Mouse (Mus musculus) MEL (cell line): Measurements from ENCODE around the gene Eif2s1. TPM values are rescaled to one million over a fixed set of nuclear protein-coding genes. Genes with fewer than 3 reads are reported as not detected.

ENCODE experiments used
- DNase-seq: peaks from one replicate; pipeline ENCODE4 v3.0.0; 2011; ENCODE audit warnings: low read depth, low spot score
- H3K27ac ChIP-seq: 2 replicates; pipeline ENCODE4 v1.5.1; 2012; ENCODE audit warnings: low read depth, mild to moderate bottlenecking, control low read depth, low read length, moderate library complexity; ENCODE audit not compliant: control insufficient read depth
- H3K27me3 ChIP-seq, 2 experiments: fragments of 150-350 bp in 1 of 2; sonication (generic) in 1 of 2; 2 replicates each; pipeline ENCODE4 v1.6.1; 2012; ENCODE audit warnings: low read length in 2 of 2, mild to moderate bottlenecking in 2 of 2, improper control_type of control experiment in 1 of 2, moderate library complexity in 1 of 2; ENCODE audit not compliant: insufficient read depth in 2 of 2, control insufficient read depth in 1 of 2
- H3K36me3 ChIP-seq, 2 experiments: 2 replicates each; pipeline ENCODE4 v1.6.1; 2012 to 2014; ENCODE audit warnings: low read length in 2 of 2, improper control_type of control experiment in 1 of 2, inconsistent platforms in 1 of 2, mild to moderate bottlenecking in 1 of 2; ENCODE audit not compliant: insufficient read depth in 2 of 2, control insufficient read depth in 1 of 2
- H3K4me1 ChIP-seq, 2 experiments: fragments of 150-350 bp in 1 of 2; sonication (generic) in 1 of 2; 2 replicates each; pipeline ENCODE4 v1.6.1; 2012; ENCODE audit warnings: low read length in 2 of 2, improper control_type of control experiment in 1 of 2, mild to moderate bottlenecking in 1 of 2; ENCODE audit not compliant: insufficient read depth in 2 of 2, control insufficient read depth in 1 of 2
- H3K4me3 ChIP-seq, 2 experiments: fragments of 150-350 bp in 1 of 2; sonication (generic) in 1 of 2; 2 replicates each; pipeline ENCODE4 v1.5.1; 2012; ENCODE audit warnings: low read depth in 2 of 2, low read length in 2 of 2, mild to moderate bottlenecking in 2 of 2, moderate library complexity in 2 of 2, control low read depth in 1 of 2, improper control_type of control experiment in 1 of 2; ENCODE audit not compliant: control insufficient read depth in 1 of 2, insufficient read depth in 1 of 2
- H3K79me2 ChIP-seq: 2 replicates; pipeline ENCODE4 v1.6.1; 2012; ENCODE audit warnings: mild to moderate bottlenecking, low read length, moderate library complexity; ENCODE audit not compliant: control insufficient read depth, poor library complexity, insufficient read depth
- H3K9ac ChIP-seq: 2 replicates; pipeline ENCODE4 v1.6.1; 2012; ENCODE audit warnings: low read depth, mild to moderate bottlenecking, control low read depth, low read length, moderate library complexity; ENCODE audit not compliant: control insufficient read depth, poor library complexity, severe bottlenecking
- H3K9me3 ChIP-seq: fragments of 150-350 bp; sonication (generic); replicated peaks from 2 replicates; pipeline ENCODE4 v1.6.1; 2012; ENCODE audit warnings: mild to moderate bottlenecking, low read length, improper control_type of control experiment, moderate library complexity; ENCODE audit not compliant: insufficient read depth
- CHD1 ChIP-seq: IDR thresholded peaks from 2 replicates; pipeline ENCODE4 v1.6.1; 2012; ENCODE audit warnings: low read depth, mild to moderate bottlenecking, inconsistent platforms, low read length, improper control_type of control experiment
- ETS1 ChIP-seq: IDR thresholded peaks from 2 replicates; pipeline ENCODE4 v1.6.1; 2012; ENCODE audit warnings: low read depth, mild to moderate bottlenecking, inconsistent platforms, low read length, improper control_type of control experiment, moderate library complexity
- GABPA ChIP-seq: IDR thresholded peaks from 2 replicates; pipeline ENCODE4 v1.6.1; 2012; ENCODE audit warnings: low read depth, mild to moderate bottlenecking, inconsistent platforms, low read length, improper control_type of control experiment, moderate library complexity
- HCFC1 ChIP-seq: IDR thresholded peaks from 2 replicates; pipeline ENCODE4 v1.6.1; 2012; ENCODE audit warnings: low read depth, mild to moderate bottlenecking, inconsistent platforms, low read length, improper control_type of control experiment, moderate library complexity
- JUND ChIP-seq: IDR thresholded peaks from 2 replicates; pipeline ENCODE4 v1.6.1; 2011; ENCODE audit warnings: low read depth, mild to moderate bottlenecking, improper control_type of control experiment, low read length
- KAT2A ChIP-seq: conservative IDR thresholded peaks from 2 replicates; pipeline ENCODE4 v1.6.1; 2012; ENCODE audit warnings: low read depth, low read length, improper control_type of control experiment, inconsistent platforms
- MAX ChIP-seq: IDR thresholded peaks from 2 replicates; pipeline ENCODE4 v1.6.1; 2011; ENCODE audit warnings: low read length, improper control_type of control experiment
- MAZ ChIP-seq: IDR thresholded peaks from 2 replicates; pipeline ENCODE4 v1.6.1; 2012; ENCODE audit warnings: low read depth, mild to moderate bottlenecking, inconsistent platforms, low read length, improper control_type of control experiment
- MEF2A ChIP-seq: IDR thresholded peaks from 2 replicates; pipeline ENCODE4 v1.6.1; 2014; ENCODE audit warnings: low read depth, mild to moderate bottlenecking, inconsistent platforms, low read length, improper control_type of control experiment; ENCODE audit not compliant: poor library complexity, insufficient replicate concordance, severe bottlenecking; ENCODE audit errors: extremely low read depth
- MXI1 ChIP-seq: IDR thresholded peaks from 2 replicates; pipeline ENCODE4 v1.6.1; 2011; ENCODE audit warnings: mild to moderate bottlenecking, low read depth, low read length, improper control_type of control experiment
- MYC ChIP-seq: IDR thresholded peaks from 2 replicates; pipeline ENCODE4 v1.6.1; 2011; ENCODE audit warnings: low read depth, mild to moderate bottlenecking, low read length, improper control_type of control experiment, moderate library complexity
- NELFE ChIP-seq: IDR thresholded peaks from 2 replicates; pipeline ENCODE4 v1.6.1; 2011; ENCODE audit warnings: low read depth, low read length, improper control_type of control experiment
- POLR2A ChIP-seq, 2 experiments: IDR thresholded peaks; 2 replicates each; pipeline ENCODE4 v1.6.1; 2011 to 2012; ENCODE audit warnings: low read length in 2 of 2, mild to moderate bottlenecking in 2 of 2, control low read depth in 1 of 2, improper control_type of control experiment in 1 of 2, low read depth in 1 of 2, moderate library complexity in 1 of 2; ENCODE audit not compliant: control insufficient read depth in 1 of 2, insufficient read depth in 1 of 2, poor library complexity in 1 of 2
- TCF12 ChIP-seq: IDR thresholded peaks from 2 replicates; pipeline ENCODE4 v1.6.1; 2014; ENCODE audit warnings: low read depth, mild to moderate bottlenecking, inconsistent platforms, low read length, improper control_type of control experiment, moderate library complexity
- UBTF ChIP-seq: IDR thresholded peaks from 2 replicates; pipeline ENCODE4 v1.6.1; 2012; ENCODE audit warnings: low read depth, mild to moderate bottlenecking, inconsistent platforms, low read length, improper control_type of control experiment, moderate library complexity, borderline replicate concordance; ENCODE audit not compliant: insufficient read depth
- USF1 ChIP-seq: IDR thresholded peaks from 2 replicates; pipeline ENCODE4 v1.6.1; 2014; ENCODE audit warnings: low read depth, mild to moderate bottlenecking, inconsistent platforms, low read length, improper control_type of control experiment, moderate library complexity
- USF2 ChIP-seq, 2 experiments: IDR thresholded peaks; 2 replicates each; pipeline ENCODE4 v1.6.1; 2011 to 2012; ENCODE audit warnings: improper control_type of control experiment in 2 of 2, low read length in 2 of 2, borderline replicate concordance in 1 of 2, inconsistent platforms in 1 of 2, low read depth in 1 of 2, mild to moderate bottlenecking in 1 of 2; ENCODE audit not compliant: insufficient read depth in 1 of 2
- ZKSCAN1 ChIP-seq: IDR thresholded peaks from 2 replicates; pipeline ENCODE4 v1.6.1; 2012; ENCODE audit warnings: low read depth, mild to moderate bottlenecking, inconsistent platforms, low read length, improper control_type of control experiment, moderate library complexity
- ZMIZ1 ChIP-seq: IDR thresholded peaks from 2 replicates; pipeline ENCODE4 v1.6.1; 2012; ENCODE audit warnings: low read depth, mild to moderate bottlenecking, inconsistent platforms, low read length, improper control_type of control experiment, moderate library complexity
- ZNF384 ChIP-seq: IDR thresholded peaks from 2 replicates; pipeline ENCODE4 v1.6.1; 2012; ENCODE audit warnings: low read depth, mild to moderate bottlenecking, inconsistent platforms, low read length, improper control_type of control experiment
- polyA plus RNA-seq, 2 experiments: library from polyadenylated mRNA; stranded (reverse) in 1 of 2; unstranded in 1 of 2; fragments of >175 nt in 1 of 2; fragments of >200 nt in 1 of 2; gene quantifications; 2 replicates each; pipeline versions ENCODE4 v1.2.1 to v1.2.4; 2012; ENCODE audit warnings: low replicate concordance in 2 of 2, low read depth in 1 of 2; ENCODE audit not compliant: insufficient read length in 2 of 2, insufficient read depth in 1 of 2, missing spikeins in 1 of 2
- total RNA-seq: library from RNA; depleted of rRNA; stranded (reverse); fragments of 300-350 nt; gene quantifications from 2 replicates; pipeline ENCODE4 v1.2.3, GENCODE M21; 2012

Gene Eif2s1
- total and polyA plus RNA-seq, 3 experiments, result 114 to 550 (median 197) TPM

- no peak for TF ChIP-seq HCFC1
- peak; percentile 38; the same call in 1 of the 2 replicates for TF ChIP-seq MAZ
- no peak for TF ChIP-seq ZNF384
These were observed 49.3 kb downstream of the Eif2s1 start (continued) for GRCm38 (mm10) chr12:78910684-78911461.

DNA sequence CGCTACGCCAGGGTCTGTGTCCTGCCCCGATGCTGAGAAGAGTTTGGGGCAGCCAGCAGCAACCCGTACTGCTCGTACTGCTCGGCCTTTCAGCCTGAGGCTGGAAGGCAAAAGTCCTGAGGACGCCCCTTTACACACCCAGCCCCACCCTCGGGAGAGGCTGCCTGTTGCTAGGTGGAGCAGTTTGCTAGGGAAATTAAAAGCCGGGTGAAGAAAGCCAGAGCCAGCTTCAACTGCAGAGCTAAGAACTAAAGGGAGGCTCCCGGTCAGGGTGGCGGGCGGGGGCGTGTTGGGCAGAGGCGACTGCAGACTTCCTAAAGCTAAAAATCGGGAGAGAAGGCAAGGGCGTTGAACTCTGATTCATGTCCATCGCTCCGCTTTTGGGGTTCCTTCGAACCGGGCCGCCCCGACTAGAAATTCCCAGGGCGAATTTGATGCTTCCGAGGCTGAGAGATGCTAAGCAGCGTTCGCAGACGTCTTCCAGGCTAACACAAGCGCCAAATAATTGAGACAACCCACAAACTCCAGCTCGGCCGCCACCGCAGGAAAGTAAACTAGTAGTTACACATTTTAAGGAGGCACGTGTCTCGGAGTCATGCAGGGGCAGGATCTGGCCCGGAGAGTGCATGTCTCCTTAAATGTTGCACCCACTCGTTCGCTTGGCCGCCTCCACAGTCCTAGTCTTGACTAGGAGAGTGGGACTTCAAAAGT lies 50.2 kb downstream of the Eif2s1 start:
- peak; percentile 60; the same call in 1 of the 2 replicates for TF ChIP-seq MAX
- TF ChIP-seq MXI1, result peak; percentile 54; the same call in 1 of the 2 replicates
- TF ChIP-seq UBTF, result no peak
- TF ChIP-seq ETS1, result peak; percentile 23; the same call in 1 of the 2 replicates
- TF ChIP-seq USF1, result peak; percentile 47
- no peak for TF ChIP-seq CHD1
- TF ChIP-seq POLR2A (IDR thresholded peaks at IDR 0.05; ENCODE audit: control insufficient read depth in 1 of 2, insufficient read depth in 1 of 2, low read depth in 1 of 2, low read length in 2 of 2, poor library complexity in 1 of 2), result peak; percentile 50 to 64; a peak in 3 of 4 replicates
- DNase-seq, result peak; percentile 79
- no peaks in the 10 kb centered on the region for H3K9me3 ChIP-seq
- H3K4me1 ChIP-seq, result peaks cover 3 to 14% of the 10 kb centered on the region in 2 experiments
- no peaks in the 10 kb centered on the region for H3K27me3 ChIP-seq
- H3K79me2 ChIP-seq, result no peaks in the 10 kb centered on the region; the same call in 1 of the 2 replicates
- peak overlapping the region; percentile 57 to 62 for H3K4me3 ChIP-seq
- peak overlapping the region; percentile 79 for H3K27ac ChIP-seq
- peak overlapping the region; percentile 75 for H3K9ac ChIP-seq
- H3K36me3 ChIP-seq, result peaks cover 0 to 13% of the 10 kb centered on the region in 2 experiments; a peak in 2 of 4 replicates

DNA sequence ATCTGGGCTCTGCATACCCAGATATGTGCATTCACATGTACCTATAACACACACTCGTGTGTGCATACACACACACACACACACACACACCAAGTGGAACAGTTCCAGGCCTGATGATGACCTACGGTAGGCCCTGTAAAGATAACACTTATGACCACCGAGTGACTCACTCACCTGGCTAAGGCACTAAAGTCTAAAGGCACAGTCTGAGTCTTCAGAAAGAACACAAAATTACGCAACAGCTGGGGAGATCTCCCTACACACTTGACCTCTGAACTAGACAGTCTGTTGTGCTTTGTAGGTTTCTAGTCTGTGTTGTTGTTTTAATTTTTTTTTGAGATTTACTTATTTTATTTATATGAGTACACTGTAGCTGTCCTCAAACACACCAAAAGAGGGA lies 52.8 kb downstream of the Eif2s1 start:
- no peak for DNase-seq
- H3K27me3 ChIP-seq, result no peaks in the 10 kb centered on the region
- H3K9ac ChIP-seq, result no peak overlapping the region
- no peak for TF ChIP-seq CHD1
- TF ChIP-seq MEF2A, result no peak
- TF ChIP-seq KAT2A, result no peak
- no peak for TF ChIP-seq USF1
- TF ChIP-seq ZNF384, result no peak
- TF ChIP-seq ZMIZ1, result no peak
- TF ChIP-seq USF2 (IDR thresholded peaks at IDR 0.05; ENCODE audit: borderline replicate concordance in 1 of 2, insufficient read depth in 1 of 2, low read depth in 1 of 2, low read length in 2 of 2), result no peak
- no peak for TF ChIP-seq UBTF
- TF ChIP-seq GABPA, result no peak
- no peak for TF ChIP-seq JUND
- no peak for TF ChIP-seq ZKSCAN1
- no peak for TF ChIP-seq NELFE
- no peak for TF ChIP-seq MYC
- TF ChIP-seq TCF12, result no peak
- TF ChIP-seq ETS1, result no peak
- H3K9me3 ChIP-seq, result no peaks in the 10 kb centered on the region
- H3K79me2 ChIP-seq, result no peaks in the 10 kb centered on the region; the same call in 1 of the 2 replicates
- peaks cover 0 to 10% of the 10 kb centered on the region in 2 experiments; a peak in 2 of 4 replicates for H3K36me3 ChIP-seq
- H3K4me3 ChIP-seq, result no peak overlapping the region
- H3K4me1 ChIP-seq, result peaks cover 0 to 5% of the 10 kb centered on the region in 2 experiments; a peak in 3 of 4 replicates
- no peak overlapping the region for H3K27ac ChIP-seq
